Mouse (Mus musculus) ZHBTc4 (cell line): ENCODE measurements around the gene Enho.
A peak's percentile ranks its signal among the peaks of the same experiment; 100 is the strongest.

Experiments used
- DNase-seq: peaks from one replicate; pipeline ENCODE4 v3.0.0-alpha.2; 2011; ENCODE audit warnings: low read depth, low spot score

Enho gene

DNA sequence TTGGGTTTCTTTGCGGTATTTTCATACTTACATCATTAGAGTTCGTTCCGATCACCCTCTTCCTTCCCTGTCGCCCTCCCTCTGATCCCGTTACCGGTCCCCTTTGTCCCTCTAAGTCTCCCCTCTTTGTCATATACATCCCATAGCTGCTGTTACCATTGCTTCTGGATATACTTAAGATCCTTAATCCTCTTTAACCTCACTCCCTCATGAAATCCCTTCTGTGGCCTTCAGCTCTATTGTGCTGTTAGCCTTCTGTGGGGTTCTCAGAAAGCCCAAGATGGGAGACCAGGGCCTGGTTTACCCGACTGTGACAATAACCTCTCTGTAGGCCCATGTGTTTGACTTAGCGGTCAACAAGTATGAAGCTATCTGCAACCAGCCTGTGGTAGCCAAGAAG lies 5.5 kb downstream of the Enho start:
- DNase-seq: no peak

GRCm38 (mm10) chr4:41633001-41633400 lies 7.1 kb downstream of the Enho start:
- DNase-seq: no peak

GRCm38 (mm10) chr4:41631390-41631789 lies 8.7 kb downstream of the Enho start:
- DNase-seq: peak; percentile 63

- DNase-seq: no peak
Observed at GRCm38 (mm10) chr4:41630196-41630595, 9.9 kb downstream of the Enho start.

DNA sequence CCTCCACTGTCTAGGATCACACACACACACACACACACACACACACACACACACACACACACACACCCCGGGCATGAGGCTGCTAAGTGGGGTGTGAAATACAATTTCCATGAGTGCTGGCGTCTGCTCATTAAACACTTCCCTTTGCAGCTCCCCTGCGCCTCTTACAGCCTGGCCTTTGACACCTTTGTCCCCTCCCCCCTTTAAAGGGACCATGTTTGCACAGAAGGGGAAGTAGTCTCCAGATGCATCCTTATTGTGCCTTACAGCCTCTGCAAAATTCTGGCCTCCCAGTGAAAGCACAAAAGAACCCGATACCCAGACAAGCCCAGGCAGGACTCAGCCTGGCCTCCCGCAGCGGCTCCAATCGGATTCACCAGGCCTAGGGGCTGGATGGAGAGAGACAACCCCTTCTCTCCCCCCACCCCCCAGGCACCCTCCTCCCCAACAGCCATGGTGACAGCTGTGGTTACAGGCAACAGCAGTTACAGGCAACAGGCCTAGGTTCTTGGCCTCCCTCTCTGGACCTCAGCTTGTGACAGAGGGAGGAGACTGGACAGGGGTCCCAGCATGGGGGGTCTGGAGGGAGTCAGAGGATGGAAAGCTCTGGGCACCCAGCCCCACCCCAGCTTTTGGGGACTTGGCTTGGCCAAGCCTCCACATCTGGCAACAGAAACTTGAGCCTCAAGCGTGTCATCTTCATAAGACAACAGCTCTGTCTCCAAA lies 11.8 kb downstream of the Enho start:
- DNase-seq: peak; percentile 84

DNA sequence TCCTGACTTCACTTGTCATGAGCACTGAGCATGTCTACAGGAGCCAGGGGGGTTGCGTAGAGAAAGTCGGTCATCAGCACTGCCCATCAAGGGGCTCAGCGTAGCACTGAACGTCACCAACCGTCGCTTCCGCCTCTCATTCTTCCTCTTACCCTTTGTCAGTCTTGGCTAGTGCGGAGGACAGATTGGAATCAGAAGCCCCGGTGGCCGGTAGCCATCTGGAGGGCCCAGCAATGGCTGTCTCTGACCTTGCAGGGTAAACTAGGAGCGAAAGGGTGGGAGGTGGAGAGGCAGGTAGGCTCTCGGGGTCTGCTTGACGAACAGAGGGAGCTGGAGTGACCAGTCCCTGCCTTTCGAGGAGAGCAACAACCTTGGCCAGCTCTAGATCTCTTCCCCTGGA lies 18.1 kb downstream of the Enho start:
- no peak for DNase-seq

DNA sequence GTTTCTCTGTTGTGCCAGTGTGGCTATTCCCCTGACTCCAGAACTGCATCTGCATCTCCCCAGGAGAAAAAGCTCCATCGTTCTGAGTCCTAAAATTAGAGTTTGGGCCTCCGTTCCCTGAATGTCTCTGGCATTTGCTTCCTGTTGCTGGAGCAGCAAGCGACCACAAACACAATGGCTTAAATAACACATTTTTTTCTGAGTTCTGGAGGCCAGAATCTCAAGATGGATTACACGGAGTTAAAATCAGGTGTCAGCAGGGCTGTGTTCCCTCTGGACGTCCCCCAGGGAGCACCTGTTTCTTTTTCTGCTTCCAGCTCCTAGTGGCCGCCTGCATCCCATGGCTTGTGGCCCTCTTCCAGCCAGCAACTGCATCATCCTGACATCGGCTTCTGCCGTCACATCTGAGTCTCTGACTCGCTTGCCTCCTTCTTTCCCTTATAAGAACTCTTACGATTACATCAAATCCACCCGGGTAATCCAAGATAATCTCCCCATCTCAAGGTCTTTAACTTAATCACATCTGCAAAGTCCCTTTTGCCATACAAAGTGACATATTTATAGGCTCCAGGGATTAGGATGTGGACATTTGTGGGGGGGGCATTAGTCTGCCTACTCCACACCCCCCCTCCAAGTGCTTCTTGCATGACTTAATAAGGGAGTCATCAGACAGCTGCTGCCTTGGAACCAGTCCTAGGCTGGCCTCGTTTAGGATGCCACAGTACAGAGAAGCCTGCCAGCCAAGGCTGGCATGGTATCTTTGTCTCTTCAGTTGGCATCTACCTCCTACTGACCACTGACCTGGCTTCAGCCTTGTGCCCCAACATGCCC lies 21.0 kb downstream of the Enho start:
- no peak for DNase-seq

DNA sequence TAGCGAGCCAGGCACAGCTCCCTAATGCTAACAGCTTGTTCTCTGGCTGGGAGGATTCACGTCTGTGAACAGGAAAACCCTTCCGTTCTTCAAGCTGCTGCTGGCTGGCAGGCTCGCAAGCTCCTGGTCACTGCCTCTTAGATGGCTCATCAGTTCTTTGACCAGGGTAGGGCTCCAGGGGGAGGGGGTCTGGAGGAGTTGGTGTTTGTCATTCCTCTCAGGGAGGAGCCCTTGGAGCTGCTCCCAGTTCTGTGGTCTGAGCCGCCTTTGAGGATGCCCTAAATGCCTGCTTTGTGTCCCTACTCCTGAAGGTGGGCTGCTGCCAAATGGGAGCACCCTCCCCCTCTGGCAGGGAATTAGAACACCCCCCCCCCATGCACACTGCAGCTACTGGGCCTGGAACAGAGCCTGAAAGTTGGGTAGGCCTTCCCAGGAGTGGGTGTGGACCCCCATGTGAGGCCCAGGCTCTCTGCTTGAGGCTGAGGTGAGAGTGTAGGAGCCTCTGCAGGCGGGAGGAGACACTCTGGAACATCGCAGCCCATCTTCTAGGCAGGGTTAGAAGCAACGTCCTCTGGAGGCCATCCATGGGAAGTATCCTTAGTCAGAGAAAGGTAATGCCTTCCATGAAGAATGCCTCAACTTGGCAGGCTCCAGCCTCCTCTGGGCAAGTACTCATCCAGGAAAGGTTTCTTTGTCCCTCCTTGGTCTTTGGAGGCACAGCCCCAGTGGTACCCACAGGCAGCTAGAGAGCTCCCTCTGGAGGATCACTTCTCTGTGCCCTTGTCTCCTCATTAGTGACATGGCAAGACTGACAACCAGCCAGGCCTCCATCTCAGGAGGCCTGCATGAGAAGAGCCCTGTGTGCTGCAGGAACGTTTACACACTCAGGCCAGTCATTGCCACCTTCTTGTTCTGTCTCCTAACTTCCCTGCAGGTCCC lies 24.2 kb downstream of the Enho start:
- no peak for DNase-seq

- peak; percentile 83 for DNase-seq
Observed at GRCm38 (mm10) chr4:41614156-41614555, 26.0 kb downstream of the Enho start.

- DNase-seq: no peak
Observed at GRCm38 (mm10) chr4:41612166-41612565, 28.0 kb downstream of the Enho start.

- no peak for DNase-seq
Observed at GRCm38 (mm10) chr4:41610594-41610980, 29.5 kb downstream of the Enho start.

DNA sequence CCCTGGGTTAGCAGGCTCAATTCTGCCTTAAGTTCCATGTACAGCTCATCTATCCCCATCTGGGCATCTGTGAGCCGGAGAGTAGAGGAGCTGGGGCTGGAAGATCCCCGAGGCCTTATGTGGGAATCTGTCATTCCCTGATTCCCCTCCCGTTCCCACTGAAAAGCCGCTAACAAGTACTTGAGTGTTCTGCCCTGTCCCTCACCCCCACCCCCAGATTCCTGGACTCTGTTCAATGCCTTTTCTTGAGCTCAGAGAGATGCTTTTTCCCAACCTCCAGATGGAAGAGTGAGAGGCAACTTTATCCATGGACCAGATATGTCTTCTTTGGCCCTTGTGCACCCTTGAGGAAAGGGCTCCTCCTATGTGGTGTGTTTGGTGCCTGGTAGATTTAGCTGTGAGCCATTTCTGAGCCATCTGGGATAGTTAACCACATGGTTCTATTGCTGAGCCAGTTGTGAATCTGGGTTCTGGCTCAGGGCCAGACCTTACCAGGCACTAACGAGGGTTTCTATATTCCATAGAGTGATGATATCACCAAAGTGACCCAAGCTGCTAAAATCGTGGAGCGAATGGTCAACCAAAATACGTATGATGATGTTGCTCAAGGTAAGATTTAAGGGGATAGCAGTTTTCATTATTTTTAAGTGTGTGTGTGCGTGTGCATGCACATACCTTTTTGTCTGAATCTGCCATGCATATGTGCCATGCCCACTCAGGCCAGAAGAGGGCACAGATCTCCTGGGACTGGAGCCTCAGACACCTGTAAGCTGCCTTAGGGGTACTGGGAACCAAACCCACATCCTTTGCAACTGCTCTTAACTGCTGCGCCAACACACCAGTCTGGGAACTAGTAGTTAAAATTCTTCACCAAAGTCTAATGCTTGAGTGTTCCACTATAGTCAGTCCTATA lies 30.2 kb downstream of the Enho start:
- DNase-seq: no peak

DNA sequence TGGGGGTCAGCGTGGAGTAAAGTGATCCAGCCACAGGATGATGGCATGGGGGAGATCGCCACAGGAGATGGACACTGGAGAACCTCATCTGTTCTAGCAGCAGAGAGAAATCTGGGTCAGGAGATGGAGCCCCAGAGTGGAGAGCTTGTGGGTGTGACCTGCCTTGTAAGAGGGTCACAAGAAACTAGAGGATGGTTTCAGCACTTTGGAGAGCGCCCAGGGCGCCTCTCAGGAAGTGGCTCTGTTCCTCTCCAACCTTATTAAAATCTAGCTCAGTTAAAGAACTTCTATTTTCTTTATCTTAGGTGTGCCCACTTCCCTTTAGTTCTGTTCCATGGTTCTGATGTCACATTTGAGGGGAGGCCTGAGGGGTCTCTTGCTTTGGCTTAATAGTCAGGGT lies 33.3 kb downstream of the Enho start:
- DNase-seq: peak; percentile 77

GRCm38 (mm10) chr4:41604476-41605396 lies 35.4 kb downstream of the Enho start:
- peak; percentile 32 for DNase-seq

GRCm38 (mm10) chr4:41602818-41603217 lies 37.3 kb downstream of the Enho start:
- DNase-seq: no peak
